Mouse (Mus musculus): ENCODE measurements around the gene Mast2.

- TF ChIP-seq CTCF (IDR thresholded peaks at IDR 0.05) (no peak), EP300 (IDR thresholded peaks at IDR 0.05) (no peak)
Observed at GRCm38 (mm10) chr4:116405276-116405954, 58.6 kb downstream of the Mast2 start.
